Mouse (Mus musculus) cerebellum, adult 2 months (tissue): Measurements from ENCODE around the gene Pla2g6. TPM values are rescaled to one million over a fixed set of nuclear protein-coding genes. Genes with fewer than 3 reads are reported as not detected.

Source experiments
- DNase-seq, 2 experiments: peaks; one replicate each; pipeline ENCODE4 v3.0.0; 2021
- H3K27ac ChIP-seq: fragments of 200-500 bp; 2 replicates; pipeline ENCODE4 v1.5.1; 2012; ENCODE audit warnings: low read length, control low read depth, inconsistent platforms; ENCODE audit not compliant: insufficient read depth
- H3K27me3 ChIP-seq: fragments of 200-500 bp; 2 replicates; pipeline ENCODE4 v1.6.1; 2012; ENCODE audit warnings: inconsistent platforms, mild to moderate bottlenecking, low read length, moderate library complexity; ENCODE audit not compliant: control insufficient read depth, insufficient read depth
- H3K4me1 ChIP-seq: fragments of 200-500 bp; 2 replicates; pipeline ENCODE4 v1.6.1; 2011; ENCODE audit warnings: low read length; ENCODE audit not compliant: control insufficient read depth, insufficient read depth
- H3K4me3 ChIP-seq: fragments of 200-500 bp; replicated peaks from 2 replicates; pipeline ENCODE3; 2011; ENCODE audit warnings: mild to moderate bottlenecking, low read depth, low read length, control low read depth; ENCODE audit not compliant: insufficient read depth
- CTCF ChIP-seq: fragments of 200-500 bp; IDR thresholded peaks from 2 replicates; pipeline ENCODE4 v1.5.1; 2011; ENCODE audit warnings: low read depth, mild to moderate bottlenecking, control low read depth, low read length, moderate library complexity, borderline replicate concordance; ENCODE audit not compliant: insufficient read depth
- POLR2A ChIP-seq: fragments of 200-500 bp; IDR thresholded peaks from 2 replicates; pipeline ENCODE4 v1.6.1; 2011; ENCODE audit warnings: low read length, control low read depth, borderline replicate concordance; ENCODE audit not compliant: insufficient read depth
- WGBS: fragments of 180-500 bp; shearing (Covaris S2); methylation state at CpG from one replicate; pipeline ENCODE4 v1.1.7; 2018; 5-methylcytosine and 5-hydroxymethylcytosine counted together
- polyA plus RNA-seq: library from polyadenylated mRNA; depleted of rRNA; stranded (reverse); fragments of >200 nt; gene quantifications from 2 replicates; pipeline ENCODE4 v1.2.3, GENCODE M21; 2012

Gene Pla2g6
- polyA plus RNA-seq, 1 experiment: 26.1 TPM

DNA sequence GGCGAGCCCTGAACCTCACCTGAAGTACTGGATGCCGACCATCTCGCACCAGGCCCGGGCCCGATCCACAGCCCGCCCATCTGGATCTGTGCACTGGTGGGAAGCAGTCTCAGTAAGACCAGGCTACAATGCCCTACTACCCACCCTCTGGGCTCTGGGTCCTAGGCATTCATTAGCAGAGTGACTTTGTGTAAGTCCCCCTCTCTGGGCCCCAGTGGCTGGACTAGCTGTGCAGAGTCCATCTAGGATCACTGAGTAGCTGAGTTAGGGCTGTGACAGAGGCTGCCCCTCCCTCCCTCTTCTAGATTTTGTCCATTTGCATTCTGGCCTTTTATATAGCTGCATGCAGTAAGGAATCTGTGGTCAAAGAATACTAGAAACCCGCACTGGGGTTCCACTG, 41.1 kb downstream of the Pla2g6 start:
- Histone ChIP-seq H3K4me1 (no peaks in the 10 kb centered on the region), H3K27ac (no peak overlapping the region), H3K4me3 (no peak overlapping the region), H3K27me3 (no peaks in the 10 kb centered on the region)
- TF ChIP-seq CTCF: no peak
- WGBS: 81% methylated on average over 7 of the region's 7 CpGs
- DNase-seq: no peak

DNA sequence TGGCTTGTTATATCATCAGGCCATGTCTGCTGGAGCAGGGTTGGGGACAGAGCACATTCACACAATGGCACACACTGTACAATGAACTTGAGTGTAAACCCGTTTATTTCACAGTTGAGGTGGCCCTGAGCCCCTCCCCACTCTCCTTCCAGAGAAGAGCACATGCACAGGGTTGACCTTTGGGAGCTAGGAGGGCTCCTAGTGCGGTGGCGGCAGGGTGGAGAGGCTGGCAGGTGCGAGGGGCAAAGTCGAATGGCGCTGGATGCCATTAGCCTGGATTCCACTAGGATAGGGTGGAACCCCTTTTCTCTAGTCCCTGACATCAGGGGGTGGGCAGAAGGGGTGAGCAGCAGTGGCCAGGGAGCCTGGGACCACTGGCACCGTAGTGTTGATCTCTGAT, 42.0 kb downstream of the Pla2g6 start:
- no peak overlapping the region for H3K4me3 ChIP-seq
- H3K4me1 ChIP-seq: no peaks in the 10 kb centered on the region
- WGBS: 86% methylated on average over 7 of the region's 7 CpGs
- TF ChIP-seq POLR2A (no peak), CTCF (no peak)
- DNase-seq: no peak
- H3K27ac ChIP-seq: no peak overlapping the region
- no peaks in the 10 kb centered on the region for H3K27me3 ChIP-seq

DNA sequence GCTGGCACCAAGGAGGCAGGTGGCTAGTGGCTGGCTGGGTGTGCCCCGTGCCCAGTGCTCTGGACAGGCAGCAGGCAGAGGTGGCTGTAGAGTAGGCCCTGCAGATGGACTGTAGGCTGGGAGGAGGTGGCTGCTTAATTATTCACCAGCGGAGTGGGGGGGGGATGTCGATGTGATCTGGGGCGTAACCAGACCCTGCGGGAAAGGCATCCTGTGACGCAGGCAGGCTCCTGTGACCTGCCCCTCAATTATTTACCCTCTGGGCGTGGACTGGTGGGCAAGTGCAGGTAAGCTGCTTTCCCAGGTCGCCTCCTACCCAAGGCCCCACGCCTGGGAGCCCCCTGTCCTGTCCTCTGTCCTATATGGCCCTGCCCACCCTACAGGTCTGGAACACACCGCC, 42.8 kb downstream of the Pla2g6 start, which contains the start of gene Baiap2l2:
TSS of gene Baiap2l2 (minus strand) at position 139 of the 400 bp plus-strand sequence.
- WGBS: 75% methylated on average over 10 of the region's 10 CpGs
- Histone ChIP-seq H3K4me3 (no peak within 1 kb of the TSS), H3K27me3 (no peaks in the 10 kb centered on the region), H3K4me1 (no peaks in the 10 kb centered on the region), H3K27ac (no peak within 1 kb of the TSS)
- no peak for DNase-seq
- TF ChIP-seq POLR2A (no peak), CTCF (no peak)

DNA sequence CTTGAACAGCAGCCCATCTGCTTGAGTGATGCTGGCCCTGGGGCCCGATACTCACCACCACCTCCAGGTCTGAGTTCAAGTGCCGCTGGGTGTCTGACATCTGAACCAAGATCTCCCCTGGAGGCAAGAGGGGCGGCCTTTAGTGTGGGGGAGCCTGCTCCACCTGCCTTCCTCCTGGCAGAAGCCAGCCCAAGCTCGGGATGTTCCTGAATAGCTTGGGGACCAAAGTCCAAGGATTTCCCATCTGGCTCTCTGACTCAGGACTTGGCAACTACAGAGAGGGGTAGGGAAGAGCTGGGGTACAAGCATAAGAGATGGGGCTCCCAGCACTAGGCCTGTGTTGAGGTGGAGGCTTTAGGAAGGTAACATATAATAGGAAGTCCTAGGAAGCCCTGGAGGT, 44.8 kb downstream of the Pla2g6 start:
- Histone ChIP-seq H3K4me3 (no peak overlapping the region), H3K4me1 (no peaks in the 10 kb centered on the region), H3K27me3 (no peaks in the 10 kb centered on the region), H3K27ac (no peak overlapping the region)
- 73% methylated on average over 4 of the region's 4 CpGs for WGBS
- TF ChIP-seq POLR2A (no peak), CTCF (no peak)
- no peak for DNase-seq

DNA sequence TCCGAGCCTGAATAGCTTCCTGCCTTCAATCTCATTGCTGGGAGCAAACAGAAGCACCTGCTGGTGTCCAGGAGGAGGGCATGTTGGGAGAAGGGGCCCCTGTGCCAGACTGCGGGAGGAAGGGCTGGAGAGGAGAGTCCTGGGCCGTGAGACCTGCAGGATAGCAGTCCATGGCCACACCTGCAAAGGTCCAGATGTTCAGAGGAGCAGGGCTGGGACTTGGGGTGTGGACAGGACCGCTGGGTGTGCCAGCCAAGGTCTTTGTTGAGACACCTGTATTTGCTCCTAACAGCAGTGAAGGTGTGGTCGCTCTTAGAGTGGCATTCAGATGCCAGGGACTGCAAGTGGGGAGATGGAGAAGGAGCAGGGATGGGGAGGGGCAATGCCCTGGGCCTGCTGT, 45.8 kb downstream of the Pla2g6 start:
- Histone ChIP-seq H3K4me1 (no peaks in the 10 kb centered on the region), H3K27me3 (no peaks in the 10 kb centered on the region), H3K27ac (no peak overlapping the region), H3K4me3 (no peak overlapping the region)
- no peak for DNase-seq
- TF ChIP-seq CTCF (no peak), POLR2A (no peak)
- 81% methylated on average over 5 of the region's 5 CpGs for whole genome bisulfite sequencing

DNA sequence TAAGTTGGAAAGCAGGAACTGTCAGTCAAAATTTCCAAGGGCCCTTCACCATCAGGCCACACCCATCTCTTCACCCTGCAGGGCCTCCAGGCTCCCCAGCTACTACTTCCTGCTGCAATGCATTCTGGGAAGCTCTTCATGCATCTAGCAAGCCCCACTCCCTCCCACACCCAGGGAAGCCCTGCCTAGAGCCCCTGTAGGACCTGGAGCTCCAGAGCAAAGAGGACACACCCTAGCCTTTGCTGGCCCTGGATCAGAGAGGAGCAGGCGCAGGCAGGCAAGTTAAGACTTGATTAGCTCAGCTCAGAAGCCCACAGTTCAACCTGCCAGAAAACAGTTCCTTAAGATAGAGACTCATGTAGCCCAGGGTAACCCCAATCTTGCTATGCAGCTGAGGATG, 46.8 kb downstream of the Pla2g6 start:
- Histone ChIP-seq H3K27ac (no peak overlapping the region), H3K27me3 (no peaks in the 10 kb centered on the region), H3K4me1 (no peaks in the 10 kb centered on the region), H3K4me3 (no peak overlapping the region)
- WGBS: 89% methylated on average over 1 of the region's 1 CpGs
- no peak for TF ChIP-seq CTCF
- no peak for TF ChIP-seq POLR2A
- DNase-seq: no peak

DNA sequence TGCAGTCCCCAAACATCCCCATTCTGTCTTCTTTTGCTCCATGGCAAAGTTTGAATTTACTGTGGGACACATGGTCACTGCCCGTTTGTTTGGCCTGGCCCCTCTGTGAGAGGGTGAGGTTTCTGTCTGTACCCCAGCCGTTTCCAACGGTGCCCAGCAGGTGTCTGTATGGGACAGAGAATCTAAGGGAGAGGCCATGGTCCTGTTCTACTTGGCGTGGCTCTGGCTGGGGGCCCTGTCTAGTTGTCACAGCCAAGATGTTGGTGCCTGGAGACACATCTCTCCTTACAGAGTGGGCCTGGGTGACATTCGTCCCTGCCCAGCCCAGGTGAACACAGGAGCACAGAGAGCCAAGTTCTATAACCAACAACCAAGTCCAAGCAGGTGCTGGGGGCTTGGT, 47.3 kb downstream of the Pla2g6 start:
- WGBS: 33% methylated on average over 5 of the region's 5 CpGs
- no peaks in the 10 kb centered on the region for H3K27me3 ChIP-seq
- no peaks in the 10 kb centered on the region for H3K4me1 ChIP-seq
- H3K4me3 ChIP-seq: no peak overlapping the region
- H3K27ac ChIP-seq: no peak overlapping the region
- TF ChIP-seq CTCF (no peak), POLR2A (no peak)
- no peak for DNase-seq

DNA sequence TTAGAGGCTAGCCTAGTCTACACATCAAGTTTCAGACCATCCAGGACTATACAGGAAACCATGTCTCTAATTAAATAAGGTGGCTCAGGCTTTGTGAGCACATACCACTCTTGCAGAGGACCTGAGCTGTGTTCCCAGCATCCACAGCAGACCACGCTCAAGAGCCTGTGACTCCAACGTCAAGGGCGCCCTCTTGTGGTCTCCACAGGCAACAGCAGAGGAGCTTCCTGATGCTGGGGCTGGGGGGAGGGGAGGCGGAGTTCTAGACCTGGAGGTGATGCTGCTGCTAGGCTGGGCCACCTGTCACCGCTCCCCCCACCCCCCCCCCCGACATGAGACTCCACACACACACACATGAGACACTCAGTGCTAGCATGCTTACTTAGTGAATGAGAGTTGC, 48.0 kb downstream of the Pla2g6 start:
- H3K27ac ChIP-seq: no peak overlapping the region
- no peaks in the 10 kb centered on the region for H3K4me1 ChIP-seq
- TF ChIP-seq POLR2A (no peak), CTCF (peak; percentile 44; the same call in 1 of the 2 replicates)
- no peaks in the 10 kb centered on the region for H3K27me3 ChIP-seq
- 32% methylated on average over 6 of the region's 6 CpGs for WGBS
- no peak overlapping the region for H3K4me3 ChIP-seq
- DNase-seq: no peak
